Mouse (Mus musculus) kidney, adult 2 months (tissue): ENCODE measurements at regions not wholly inside any gene's neighbourhood (a gene's known extent, or its start where the extent isn't known, plus 50 kb on each side); places are given as distances from the start of the nearest gene placed in this dataset.

Experiments used
- DNase-seq: peaks from one replicate; pipeline ENCODE4 v3.0.0; 2021
- H3K27ac ChIP-seq: fragments of 200-500 bp; 2 replicates; pipeline ENCODE4 v1.5.1; 2012; ENCODE audit warnings: low read depth, low read length, control low read depth, inconsistent platforms; ENCODE audit not compliant: insufficient read depth
- H3K27me3 ChIP-seq: fragments of 200-500 bp; replicated peaks from 2 replicates; pipeline ENCODE4 v1.6.1; 2012; ENCODE audit warnings: mild to moderate bottlenecking, moderate library complexity, low read length, inconsistent platforms; ENCODE audit not compliant: control insufficient read depth, insufficient read depth
- H3K36me3 ChIP-seq: fragments of 200-500 bp; 2 replicates; pipeline ENCODE4 v1.6.1; 2012; ENCODE audit warnings: mild to moderate bottlenecking, moderate library complexity, low read length, inconsistent platforms; ENCODE audit not compliant: control insufficient read depth, insufficient read depth
- H3K4me1 ChIP-seq: fragments of 200-500 bp; 2 replicates; pipeline ENCODE4 v1.6.1; 2011; ENCODE audit warnings: low read length; ENCODE audit not compliant: control insufficient read depth, insufficient read depth
- H3K4me3 ChIP-seq: fragments of 200-500 bp; 2 replicates; pipeline ENCODE4 v1.5.1; 2011; ENCODE audit warnings: mild to moderate bottlenecking, low read depth, low read length, control low read depth; ENCODE audit not compliant: insufficient read depth
- CTCF ChIP-seq: fragments of 200-500 bp; conservative IDR thresholded peaks from 2 replicates; pipeline ENCODE4 v1.5.1; 2011; ENCODE audit warnings: low read depth, mild to moderate bottlenecking, control low read depth, low read length, moderate library complexity, mixed read lengths; ENCODE audit not compliant: insufficient read depth, insufficient read length
- POLR2A ChIP-seq: fragments of 200-500 bp; IDR thresholded peaks from one replicate; pipeline ENCODE4 v1.6.1; 2011; ENCODE audit warnings: low read depth, low read length, control low read depth
- WGBS: fragments of 180-500 bp; shearing (Covaris S2); methylation state at CpG from one replicate; pipeline ENCODE4 v1.1.7; 2018; 5-methylcytosine and 5-hydroxymethylcytosine counted together

DNA sequence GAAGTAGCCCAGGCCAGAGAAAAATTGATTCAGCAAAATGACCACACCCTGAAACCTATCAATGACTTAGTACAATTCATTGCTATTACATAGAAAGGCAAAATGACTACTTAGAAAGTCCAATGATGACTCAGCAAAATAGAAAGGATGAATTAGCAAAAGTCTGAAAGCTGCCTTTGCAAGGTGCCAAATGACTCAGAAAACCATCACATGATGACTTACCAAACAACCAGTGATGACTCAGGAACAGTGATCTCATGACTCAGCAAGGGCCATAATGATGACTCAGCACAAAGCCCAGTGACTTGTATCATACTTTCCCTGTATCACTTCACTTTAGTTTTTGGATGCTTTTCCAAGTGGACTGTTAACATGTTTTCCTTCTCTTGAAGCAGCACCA lies 535.6 kb upstream of the Camk1g start:
- Histone ChIP-seq H3K27ac (no peak overlapping the region), H3K4me1 (no peaks in the 10 kb centered on the region), H3K36me3 (no peaks in the 10 kb centered on the region), H3K4me3 (no peak overlapping the region), H3K27me3 (no peaks in the 10 kb centered on the region)
- TF ChIP-seq CTCF = no peak
- TF ChIP-seq POLR2A = no peak
- no peak for DNase-seq

DNA sequence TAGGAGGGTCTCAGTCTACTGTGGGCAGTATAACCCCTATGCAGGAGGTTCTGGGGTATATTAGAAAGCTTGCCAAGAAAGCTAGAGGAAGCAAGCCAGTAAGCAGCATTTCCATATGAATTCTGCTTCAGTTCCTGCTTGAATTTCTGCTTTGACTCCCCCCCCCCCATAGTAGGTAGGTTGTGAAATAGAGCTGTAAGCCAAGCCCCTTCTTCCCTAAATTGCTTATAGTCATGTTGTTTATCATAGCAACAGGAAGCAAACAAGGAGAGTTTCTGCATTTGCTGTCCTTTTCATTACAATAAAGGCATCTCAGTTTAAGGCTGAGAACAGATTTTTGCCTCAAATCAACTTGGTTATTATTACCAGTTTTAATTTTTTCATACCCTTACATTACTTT lies 524.0 kb upstream of the Camk1g start:
- Histone ChIP-seq H3K27me3 (no peaks in the 10 kb centered on the region), H3K27ac (no peak overlapping the region), H3K4me3 (no peak overlapping the region), H3K4me1 (no peaks in the 10 kb centered on the region), H3K36me3 (no peaks in the 10 kb centered on the region)
- no peak for TF ChIP-seq POLR2A
- no peak for TF ChIP-seq CTCF
- DNase-seq = no peak

DNA sequence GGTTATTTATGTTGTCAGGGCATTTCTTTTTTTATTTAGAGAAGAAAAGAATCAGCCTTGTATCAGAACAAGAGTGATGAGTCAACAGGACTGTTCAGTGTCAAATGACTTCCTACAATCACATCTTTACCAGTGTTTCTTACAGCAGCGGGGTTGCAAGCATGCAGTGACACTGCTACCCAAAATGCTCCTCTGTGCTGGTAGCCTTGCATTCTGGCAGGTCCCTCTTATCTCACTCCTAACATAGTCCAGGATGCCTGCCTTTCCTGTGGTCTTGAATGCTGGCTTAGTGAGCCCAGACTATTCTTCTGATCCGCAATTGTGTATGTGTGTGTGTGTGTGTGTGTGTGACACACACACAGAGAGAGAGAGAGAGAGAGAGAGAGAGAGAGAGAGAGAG lies 506.4 kb upstream of the Camk1g start:
- H3K4me1 ChIP-seq = no peaks in the 10 kb centered on the region
- no peak overlapping the region for H3K27ac ChIP-seq
- DNase-seq = no peak
- no peak for TF ChIP-seq CTCF
- TF ChIP-seq POLR2A = no peak
- WGBS = 97% methylated on average over 2 of the region's 2 CpGs
- H3K4me3 ChIP-seq = no peak overlapping the region
- H3K27me3 ChIP-seq = no peaks in the 10 kb centered on the region
- no peaks in the 10 kb centered on the region for H3K36me3 ChIP-seq

DNA sequence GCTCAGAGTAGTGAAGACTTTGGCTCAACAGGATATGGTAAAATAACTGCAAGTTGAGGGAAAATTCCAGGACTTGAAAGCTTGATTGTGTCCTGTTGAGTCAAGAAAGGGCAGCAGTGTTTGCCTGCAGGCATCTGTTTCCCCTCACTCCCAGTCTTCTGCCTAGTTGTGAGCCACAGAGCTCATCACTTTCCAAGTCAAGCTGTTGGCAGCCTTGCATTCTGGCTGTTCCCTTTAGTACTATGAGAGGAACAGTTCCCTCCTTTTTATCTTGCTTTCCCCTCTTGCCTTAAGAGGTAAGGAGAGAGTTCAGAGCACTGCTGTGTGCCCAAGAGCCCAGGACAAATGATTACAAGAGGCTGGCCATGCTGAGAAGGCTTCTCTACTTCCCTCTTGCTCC lies 506.0 kb upstream of the Camk1g start:
- no peak overlapping the region for H3K27ac ChIP-seq
- H3K4me3 ChIP-seq = no peak overlapping the region
- H3K4me1 ChIP-seq = no peaks in the 10 kb centered on the region
- no peaks in the 10 kb centered on the region for H3K27me3 ChIP-seq
- H3K36me3 ChIP-seq = no peaks in the 10 kb centered on the region
- no peak for DNase-seq
- TF ChIP-seq POLR2A = no peak
- no peak for TF ChIP-seq CTCF

DNA sequence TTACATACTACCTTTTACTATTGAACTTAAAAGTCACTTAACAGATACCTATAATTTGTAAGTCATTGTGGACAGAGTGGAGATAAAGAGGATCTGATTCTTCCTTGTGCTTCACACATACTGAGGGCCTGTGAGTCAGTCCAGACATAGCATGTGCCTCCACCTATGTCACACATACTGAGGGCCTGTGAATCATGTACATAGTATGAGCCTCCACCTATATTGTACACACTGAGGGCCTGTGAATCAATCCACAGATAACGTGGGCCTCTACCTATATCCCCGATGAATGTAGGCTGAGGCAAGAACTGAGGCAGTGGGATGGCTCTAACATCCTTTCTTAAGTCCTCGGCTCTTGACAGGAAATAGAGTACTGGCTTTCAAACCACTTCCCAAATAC lies 505.2 kb upstream of the Camk1g start:
- TF ChIP-seq CTCF (no peak), POLR2A (no peak)
- no peak for DNase-seq
- Histone ChIP-seq H3K4me3 (no peak overlapping the region), H3K4me1 (no peaks in the 10 kb centered on the region), H3K36me3 (no peaks in the 10 kb centered on the region), H3K27me3 (no peaks in the 10 kb centered on the region), H3K27ac (no peak overlapping the region)
- 91% methylated on average over 3 of the region's 3 CpGs for WGBS

DNA sequence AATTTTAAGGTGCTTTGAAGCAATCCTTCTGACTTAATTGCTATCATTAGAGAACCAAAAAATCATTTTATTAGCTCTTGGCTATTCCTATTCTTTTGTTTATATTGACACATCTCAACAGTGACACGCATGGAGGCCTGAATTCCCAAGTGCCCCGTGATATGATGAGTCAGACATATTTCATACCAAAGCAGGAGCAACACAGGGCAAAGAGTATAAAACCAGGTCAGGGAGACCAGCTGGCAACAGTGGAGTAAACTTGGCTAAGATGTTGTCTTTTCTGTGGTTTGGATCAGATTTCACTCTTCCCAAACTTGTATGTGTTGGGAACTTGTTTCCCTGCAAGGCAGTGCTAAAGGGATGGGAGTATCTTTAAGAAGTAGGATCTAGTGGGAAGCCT lies 500.6 kb upstream of the Camk1g start:
- Histone ChIP-seq H3K27me3 (no peaks in the 10 kb centered on the region), H3K4me3 (no peak overlapping the region), H3K36me3 (no peaks in the 10 kb centered on the region), H3K27ac (no peak overlapping the region), H3K4me1 (no peaks in the 10 kb centered on the region)
- DNase-seq = peak; percentile 45
- 36% methylated on average over 2 of the region's 2 CpGs for WGBS
- TF ChIP-seq POLR2A = no peak
- no peak for TF ChIP-seq CTCF

DNA sequence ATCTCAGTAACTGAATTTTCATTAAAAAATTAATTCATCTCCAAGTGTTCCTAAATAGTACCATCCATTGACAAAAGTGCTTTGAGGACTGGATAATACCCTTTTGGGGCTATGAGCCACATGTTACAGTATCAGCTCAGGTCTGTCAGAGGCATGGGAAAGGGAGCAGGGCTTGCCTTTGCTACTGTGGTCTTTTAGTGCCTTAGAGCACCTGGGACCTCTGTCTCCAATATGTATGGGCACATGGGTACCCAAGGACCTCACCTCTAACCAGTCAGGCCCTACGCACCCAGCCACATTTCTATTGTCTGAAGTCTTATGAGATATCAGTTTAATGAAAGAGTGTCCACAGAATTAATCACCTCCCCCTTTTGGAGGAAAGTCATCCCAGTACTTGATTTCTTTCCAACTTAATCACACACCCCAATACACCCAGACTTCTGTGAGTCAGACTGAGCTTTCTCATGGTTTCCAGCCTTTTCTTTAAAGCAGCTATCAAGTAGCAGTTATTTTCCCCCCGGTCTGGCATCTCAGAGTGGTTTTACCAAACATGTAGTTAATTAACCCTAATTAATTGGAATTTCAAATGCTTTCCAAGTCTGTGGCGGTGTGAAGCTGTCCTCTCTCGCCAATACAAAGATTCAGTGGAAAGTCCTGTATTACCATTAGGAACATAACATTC lies 498.7 kb upstream of the Camk1g start:
- Histone ChIP-seq H3K27me3 (no peaks in the 10 kb centered on the region), H3K4me3 (no peak overlapping the region), H3K27ac (no peak overlapping the region), H3K4me1 (no peaks in the 10 kb centered on the region), H3K36me3 (no peaks in the 10 kb centered on the region)
- 57% methylated on average over 4 of the region's 4 CpGs for WGBS
- no peak for TF ChIP-seq CTCF
- no peak for TF ChIP-seq POLR2A
- no peak for DNase-seq

DNA sequence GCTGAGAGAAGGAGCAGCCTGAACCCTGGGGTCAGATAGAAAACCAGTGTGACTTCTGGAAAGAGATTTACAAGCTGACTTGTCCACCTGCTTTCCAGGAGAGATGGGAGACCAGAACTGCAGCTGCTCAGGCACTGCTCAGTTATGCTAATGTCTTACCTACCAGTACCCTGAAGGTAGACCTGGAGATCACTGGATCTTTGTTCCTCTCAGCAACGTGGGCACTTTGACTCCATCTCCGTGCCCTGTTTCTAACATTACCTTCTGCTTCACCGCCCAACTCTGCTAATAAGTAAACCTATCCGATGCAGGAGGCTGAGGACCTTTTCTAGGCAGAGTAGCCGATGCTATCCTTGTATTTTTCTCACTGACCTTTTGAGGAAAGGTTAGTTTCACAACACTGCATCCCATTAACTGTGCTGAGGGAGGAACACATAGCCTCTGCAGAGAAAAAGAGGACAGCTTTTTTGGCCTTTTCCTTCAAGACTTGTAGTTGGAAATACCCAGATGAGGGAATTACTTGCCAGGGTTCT lies 490.7 kb upstream of the Camk1g start:
- Histone ChIP-seq H3K27ac (no peak overlapping the region), H3K27me3 (no peaks in the 10 kb centered on the region), H3K36me3 (no peaks in the 10 kb centered on the region), H3K4me3 (no peak overlapping the region), H3K4me1 (no peaks in the 10 kb centered on the region)
- no peak for TF ChIP-seq CTCF
- TF ChIP-seq POLR2A = no peak
- WGBS = 32% methylated on average over 5 of the region's 5 CpGs
- peak; percentile 49 for DNase-seq
